Mouse (Mus musculus): ENCODE data around the gene Pknox2.

Gene Pknox2

GRCm38 (mm10) chr9:37139514-37139913 is 7.7 kb downstream of the Pknox2 start:
- DNase-seq, result peak; percentile 49

GRCm38 (mm10) chr9:37138883-37139282 is 8.3 kb downstream of the Pknox2 start:
- no peak for DNase-seq

GRCm38 (mm10) chr9:37136340-37136739 is 10.9 kb downstream of the Pknox2 start:
- DNase-seq, result no peak

- DNase-seq, result no peak
Observed at GRCm38 (mm10) chr9:37133495-37133894, 13.7 kb downstream of the Pknox2 start.

- no peak for DNase-seq
Observed at GRCm38 (mm10) chr9:37129046-37129445, 18.2 kb downstream of the Pknox2 start.

GRCm38 (mm10) chr9:37126197-37126596 is 21.0 kb downstream of the Pknox2 start:
- no peak for DNase-seq

- no peak for DNase-seq
Observed at GRCm38 (mm10) chr9:37124696-37125480, 22.3 kb downstream of the Pknox2 start.

- no peak for DNase-seq
Observed at GRCm38 (mm10) chr9:37123384-37123783, 23.8 kb downstream of the Pknox2 start.

- DNase-seq, result no peak
Observed at GRCm38 (mm10) chr9:37122971-37123370, 24.2 kb downstream of the Pknox2 start.

- no peak for DNase-seq
Observed at GRCm38 (mm10) chr9:37122381-37122780, 24.8 kb downstream of the Pknox2 start.

GRCm38 (mm10) chr9:37121761-37122331 is 25.4 kb downstream of the Pknox2 start:
- no peak for DNase-seq

GRCm38 (mm10) chr9:37120801-37121200 is 26.4 kb downstream of the Pknox2 start:
- peak; percentile 77 for DNase-seq

- DNase-seq, result no peak
Observed at GRCm38 (mm10) chr9:37117529-37117928, 29.7 kb downstream of the Pknox2 start.

- DNase-seq, result no peak
Observed at GRCm38 (mm10) chr9:37116632-37117413, 30.4 kb downstream of the Pknox2 start.

GRCm38 (mm10) chr9:37115820-37116219 is 31.4 kb downstream of the Pknox2 start:
- no peak for DNase-seq

- DNase-seq, result no peak
Observed at GRCm38 (mm10) chr9:37114286-37115267, 32.6 kb downstream of the Pknox2 start.

GRCm38 (mm10) chr9:37107546-37107945 is 39.7 kb downstream of the Pknox2 start:
- DNase-seq, result peak; percentile 32

GRCm38 (mm10) chr9:37106808-37107207 is 40.4 kb downstream of the Pknox2 start:
- DNase-seq, result no peak

GRCm38 (mm10) chr9:37104249-37104648 is 43.0 kb downstream of the Pknox2 start:
- no peak for DNase-seq

GRCm38 (mm10) chr9:37103778-37104177 is 43.4 kb downstream of the Pknox2 start:
- DNase-seq, result no peak

- DNase-seq, result peak; percentile 27
Observed at GRCm38 (mm10) chr9:37101059-37101940, 45.9 kb downstream of the Pknox2 start.
